Mouse (Mus musculus) liver, embryonic 15.5 days (tissue): ENCODE measurements at regions not wholly inside any gene's neighbourhood (a gene's known extent, or its start where the extent isn't known, plus 50 kb on each side); places are given as distances from the start of the nearest gene placed in this dataset.

Experiments
- ATAC-seq: fragments of 200-750 bp; cut with Nextera tagmentation; 2 replicates; pipeline ENCODE4 v1.8.0; 2017; ENCODE audit warnings: moderate number of reproducible peaks, mild to moderate bottlenecking, moderate library complexity; ENCODE audit not compliant: insufficient read depth
- H3K27ac ChIP-seq: fragments of 300-500 bp; sonication (generic); replicated peaks from 2 replicates; pipeline ENCODE4 v1.5.1; 2015; ENCODE audit warnings: mild to moderate bottlenecking, inconsistent platforms
- H3K27me3 ChIP-seq: fragments of 300-500 bp; sonication (generic); 2 replicates; pipeline ENCODE4 v1.6.1; 2015; ENCODE audit warnings: mild to moderate bottlenecking, inconsistent platforms
- H3K36me3 ChIP-seq: fragments of 300-500 bp; sonication (generic); replicated peaks from 2 replicates; pipeline ENCODE4 v1.6.1; 2015; ENCODE audit warnings: moderate library complexity, mild to moderate bottlenecking, inconsistent platforms
- H3K4me1 ChIP-seq: fragments of 300-500 bp; sonication (generic); replicated peaks from 2 replicates; pipeline ENCODE4 v1.6.1; 2015; ENCODE audit warnings: inconsistent platforms
- H3K4me2 ChIP-seq: fragments of 300-500 bp; sonication (generic); 2 replicates; pipeline ENCODE4 v1.6.1; 2015; ENCODE audit warnings: moderate library complexity, mild to moderate bottlenecking, inconsistent platforms
- H3K4me3 ChIP-seq: fragments of 300-500 bp; sonication (generic); replicated peaks from 2 replicates; pipeline ENCODE4 v1.5.1; 2015; ENCODE audit warnings: mild to moderate bottlenecking, inconsistent platforms
- H3K9ac ChIP-seq: fragments of 300-500 bp; sonication (generic); 2 replicates; pipeline ENCODE4 v1.6.1; 2015; ENCODE audit warnings: moderate library complexity, mild to moderate bottlenecking, inconsistent platforms
- H3K9me3 ChIP-seq: fragments of 300-500 bp; sonication (generic); replicated peaks from 2 replicates; pipeline ENCODE4 v1.6.1; 2016; ENCODE audit warnings: inconsistent platforms
- WGBS: fragments of 180-500 bp; shearing (Covaris S2); methylation state at CpG from one replicate; pipeline ENCODE4 v1.1.7; 2015; ENCODE audit warnings: mixed read lengths; ENCODE audit not compliant: insufficient replicate concordance; 5-methylcytosine and 5-hydroxymethylcytosine counted together

- H3K4me1 ChIP-seq, result no peaks in the 10 kb centered on the region
- no peaks in the 10 kb centered on the region for H3K36me3 ChIP-seq
- no peak overlapping the region for H3K4me3 ChIP-seq
- H3K4me2 ChIP-seq, result no peak overlapping the region
- ATAC-seq, result no peak
- H3K9ac ChIP-seq, result no peak overlapping the region
- WGBS, result 48% methylated on average over 17 of the region's 17 CpGs
- H3K27ac ChIP-seq, result no peak overlapping the region
- no peaks in the 10 kb centered on the region for H3K27me3 ChIP-seq
- H3K9me3 ChIP-seq, result no peaks in the 10 kb centered on the region
Observed at GRCm38 (mm10) chr10:118714179-118714581, 155.8 kb downstream of the Dyrk2 start.

GRCm38 (mm10) chr10:118714595-118714994, 155.4 kb downstream of the Dyrk2 start:
- Histone ChIP-seq H3K4me1 (no peaks in the 10 kb centered on the region), H3K27ac (no peak overlapping the region), H3K9me3 (no peaks in the 10 kb centered on the region), H3K27me3 (no peaks in the 10 kb centered on the region), H3K9ac (no peak overlapping the region), H3K4me2 (no peak overlapping the region), H3K36me3 (no peaks in the 10 kb centered on the region), H3K4me3 (no peak overlapping the region)
- WGBS, result 22% methylated on average over 4 of the region's 4 CpGs
- no peak for ATAC-seq

- Histone ChIP-seq H3K4me2 (no peak overlapping the region), H3K27ac (no peak overlapping the region), H3K4me3 (no peak overlapping the region), H3K4me1 (no peaks in the 10 kb centered on the region), H3K9ac (no peak overlapping the region), H3K9me3 (no peaks in the 10 kb centered on the region), H3K36me3 (no peaks in the 10 kb centered on the region), H3K27me3 (no peaks in the 10 kb centered on the region)
- ATAC-seq, result no peak
- WGBS, result 81% methylated on average over 1 of the region's 1 CpGs
Observed at GRCm38 (mm10) chr10:118720630-118721029, 149.4 kb downstream of the Dyrk2 start.

- peak; percentile 69 for ATAC-seq
- no peaks in the 10 kb centered on the region for H3K36me3 ChIP-seq
- H3K9me3 ChIP-seq, result no peaks in the 10 kb centered on the region
- no peak overlapping the region for H3K4me3 ChIP-seq
- WGBS, result 60% methylated on average over 5 of the region's 5 CpGs
- H3K27ac ChIP-seq, result peak overlapping the region; percentile 48
- no peak overlapping the region for H3K9ac ChIP-seq
- no peaks in the 10 kb centered on the region for H3K27me3 ChIP-seq
- H3K4me2 ChIP-seq, result no peak overlapping the region
- no peaks in the 10 kb centered on the region for H3K4me1 ChIP-seq
Observed at GRCm38 (mm10) chr10:118722132-118722551, 147.9 kb downstream of the Dyrk2 start.

GRCm38 (mm10) chr10:118722671-118723070, 147.3 kb downstream of the Dyrk2 start:
- H3K4me2 ChIP-seq, result no peak overlapping the region
- no peak overlapping the region for H3K9ac ChIP-seq
- no peaks in the 10 kb centered on the region for H3K9me3 ChIP-seq
- H3K4me1 ChIP-seq, result no peaks in the 10 kb centered on the region
- WGBS, result 56% methylated on average over 3 of the region's 3 CpGs
- no peak overlapping the region for H3K4me3 ChIP-seq
- ATAC-seq, result no peak
- no peaks in the 10 kb centered on the region for H3K27me3 ChIP-seq
- H3K27ac ChIP-seq, result no peak overlapping the region
- no peaks in the 10 kb centered on the region for H3K36me3 ChIP-seq

- Histone ChIP-seq H3K9me3 (no peaks in the 10 kb centered on the region), H3K27ac (no peak overlapping the region), H3K9ac (no peak overlapping the region), H3K4me2 (no peak overlapping the region), H3K27me3 (no peaks in the 10 kb centered on the region), H3K4me1 (no peaks in the 10 kb centered on the region), H3K36me3 (no peaks in the 10 kb centered on the region), H3K4me3 (no peak overlapping the region)
- ATAC-seq, result no peak
- 44% methylated on average over 4 of the region's 4 CpGs for WGBS
Observed at GRCm38 (mm10) chr10:118736093-118736492, 133.9 kb downstream of the Dyrk2 start.

- Histone ChIP-seq H3K9ac (no peak overlapping the region), H3K4me3 (no peak overlapping the region), H3K36me3 (no peaks in the 10 kb centered on the region), H3K4me2 (no peak overlapping the region), H3K4me1 (no peaks in the 10 kb centered on the region), H3K27me3 (no peaks in the 10 kb centered on the region), H3K27ac (no peak overlapping the region), H3K9me3 (no peaks in the 10 kb centered on the region)
- no peak for ATAC-seq
Observed at GRCm38 (mm10) chr10:118737064-118737463, 132.9 kb downstream of the Dyrk2 start.

GRCm38 (mm10) chr10:118739849-118740481, 130.0 kb downstream of the Dyrk2 start:
- H3K4me3 ChIP-seq, result no peak overlapping the region
- H3K27ac ChIP-seq, result no peak overlapping the region
- no peaks in the 10 kb centered on the region for H3K27me3 ChIP-seq
- no peaks in the 10 kb centered on the region for H3K4me1 ChIP-seq
- 68% methylated on average over 10 of the region's 10 CpGs for WGBS
- H3K4me2 ChIP-seq, result no peak overlapping the region
- no peaks in the 10 kb centered on the region for H3K36me3 ChIP-seq
- no peak for ATAC-seq
- H3K9me3 ChIP-seq, result no peaks in the 10 kb centered on the region
- H3K9ac ChIP-seq, result no peak overlapping the region

GRCm38 (mm10) chr10:118743831-118744230, 126.2 kb downstream of the Dyrk2 start:
- WGBS, result 65% methylated on average over 9 of the region's 9 CpGs

GRCm38 (mm10) chr10:118746719-118747395, 123.2 kb downstream of the Dyrk2 start:
- 43% methylated on average over 4 of the region's 4 CpGs for WGBS
- no peak overlapping the region for H3K27ac ChIP-seq

More at GRCm38 (mm10) chr10:118743831-118744230, 126.2 kb downstream of the Dyrk2 start:
- H3K4me1 ChIP-seq, result peaks cover 4% of the 10 kb centered on the region; the same call in 1 of the 2 replicates
- H3K36me3 ChIP-seq, result no peaks in the 10 kb centered on the region
- no peak overlapping the region for H3K4me2 ChIP-seq
- no peak overlapping the region for H3K27ac ChIP-seq
- no peak for ATAC-seq
- H3K9me3 ChIP-seq, result no peaks in the 10 kb centered on the region
- no peak overlapping the region for H3K9ac ChIP-seq
- H3K4me3 ChIP-seq, result no peak overlapping the region
- H3K27me3 ChIP-seq, result no peaks in the 10 kb centered on the region

GRCm38 (mm10) chr10:118749039-118749438, 121.0 kb downstream of the Dyrk2 start:
- H3K4me1 ChIP-seq, result peaks cover 10% of the 10 kb centered on the region; the same call in 1 of the 2 replicates
- H3K27me3 ChIP-seq, result no peaks in the 10 kb centered on the region
- no peaks in the 10 kb centered on the region for H3K9me3 ChIP-seq
- H3K36me3 ChIP-seq, result no peaks in the 10 kb centered on the region
- peak; percentile 29; the same call in 1 of the 2 replicates for ATAC-seq
- no peak overlapping the region for H3K4me2 ChIP-seq
- H3K4me3 ChIP-seq, result no peak overlapping the region
- WGBS, result 59% methylated on average over 1 of the region's 1 CpGs
- no peak overlapping the region for H3K27ac ChIP-seq
- H3K9ac ChIP-seq, result no peak overlapping the region

More at GRCm38 (mm10) chr10:118746719-118747395, 123.2 kb downstream of the Dyrk2 start:
- Histone ChIP-seq H3K27me3 (no peaks in the 10 kb centered on the region), H3K4me1 (peaks cover 4% of the 10 kb centered on the region; the same call in 1 of the 2 replicates), H3K4me3 (no peak overlapping the region), H3K4me2 (no peak overlapping the region), H3K9ac (no peak overlapping the region), H3K36me3 (no peaks in the 10 kb centered on the region), H3K9me3 (no peaks in the 10 kb centered on the region)
- ATAC-seq, result no peak
